Mouse (Mus musculus) monocyte, adult 2 months (primary cell): Measurements from ENCODE around the gene Rnf32.

ENCODE experiments used
- DNase-seq, 2 experiments: peaks; one replicate each; pipeline ENCODE4 v3.0.0; 2022; ENCODE audit warnings: low spot score in 2 of 2, low read depth in 1 of 2

The Rnf32 gene

GRCm38 (mm10) chr5:29273426-29273825 is 77.6 kb downstream of the Rnf32 start:
- no peak for DNase-seq

- no peak for DNase-seq
These were observed 79.0 kb downstream of the Rnf32 start for GRCm38 (mm10) chr5:29274746-29275145.
